Mouse (Mus musculus): ENCODE results near the gene Ccdc180.
A peak's percentile ranks its signal among the peaks of the same experiment; 100 is the strongest.

The Ccdc180 gene

DNA sequence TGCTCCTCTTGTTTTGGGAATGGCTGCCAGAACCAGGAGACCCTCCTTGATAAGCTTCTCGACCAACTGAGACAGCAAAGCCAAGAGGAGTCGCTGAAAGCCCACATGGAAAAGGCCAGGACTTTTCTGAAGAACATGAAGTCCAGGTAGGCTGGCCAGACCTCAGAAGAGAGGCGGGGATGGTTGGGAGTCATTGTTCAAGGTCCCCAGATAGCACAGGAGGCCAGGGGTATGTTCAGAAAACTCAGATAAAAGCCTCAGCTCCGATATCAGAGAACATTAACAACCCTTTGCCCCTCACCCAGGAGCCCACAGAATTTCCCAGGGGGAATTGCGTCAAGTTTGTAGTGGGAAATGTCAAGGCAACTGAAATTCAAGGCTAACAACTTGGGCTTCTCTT lies 21.2 kb downstream of the Ccdc180 start:
- DNase-seq (ENCODE audit: low spot score) = no peak

DNA sequence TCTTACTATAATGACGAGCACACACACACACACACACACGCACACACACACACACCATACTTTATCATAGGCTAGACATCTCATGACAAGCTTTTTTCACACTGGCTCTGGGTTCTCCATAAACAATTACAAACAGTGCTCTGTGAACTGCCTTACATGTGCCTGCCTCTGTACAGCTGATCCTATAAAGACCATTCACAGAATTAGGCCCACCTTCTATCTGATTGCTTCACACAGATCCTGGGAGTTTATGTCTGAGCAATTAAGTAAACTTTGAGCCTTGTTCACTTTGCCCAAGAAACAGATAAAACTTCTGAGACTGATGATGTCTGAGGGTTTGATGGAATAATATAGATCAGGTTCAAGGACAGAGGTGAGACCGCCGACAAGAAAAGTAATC lies 21.8 kb downstream of the Ccdc180 start:
- DNase-seq (ENCODE audit: low spot score) = no peak

DNA sequence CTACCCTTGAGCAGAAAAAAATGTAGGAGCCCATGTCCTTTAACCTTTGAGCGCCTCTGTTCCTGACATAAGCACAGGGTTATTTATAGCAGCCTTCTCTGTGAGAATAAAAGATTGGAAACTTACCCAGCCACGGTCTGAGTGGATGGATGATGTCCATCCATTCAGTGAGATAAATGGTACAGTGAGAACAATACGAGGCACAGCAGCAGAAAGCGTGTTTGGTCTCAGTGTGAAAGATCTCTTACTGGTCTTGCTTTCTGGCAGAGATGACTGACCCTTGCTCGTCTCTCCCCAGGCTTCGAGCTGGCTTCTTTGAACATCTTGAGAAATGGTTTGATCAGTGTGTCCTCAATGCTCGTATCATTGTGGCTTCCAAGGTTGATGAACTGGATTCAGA lies 27.0 kb downstream of the Ccdc180 start:
- DNase-seq (ENCODE audit: low spot score) = no peak

DNA sequence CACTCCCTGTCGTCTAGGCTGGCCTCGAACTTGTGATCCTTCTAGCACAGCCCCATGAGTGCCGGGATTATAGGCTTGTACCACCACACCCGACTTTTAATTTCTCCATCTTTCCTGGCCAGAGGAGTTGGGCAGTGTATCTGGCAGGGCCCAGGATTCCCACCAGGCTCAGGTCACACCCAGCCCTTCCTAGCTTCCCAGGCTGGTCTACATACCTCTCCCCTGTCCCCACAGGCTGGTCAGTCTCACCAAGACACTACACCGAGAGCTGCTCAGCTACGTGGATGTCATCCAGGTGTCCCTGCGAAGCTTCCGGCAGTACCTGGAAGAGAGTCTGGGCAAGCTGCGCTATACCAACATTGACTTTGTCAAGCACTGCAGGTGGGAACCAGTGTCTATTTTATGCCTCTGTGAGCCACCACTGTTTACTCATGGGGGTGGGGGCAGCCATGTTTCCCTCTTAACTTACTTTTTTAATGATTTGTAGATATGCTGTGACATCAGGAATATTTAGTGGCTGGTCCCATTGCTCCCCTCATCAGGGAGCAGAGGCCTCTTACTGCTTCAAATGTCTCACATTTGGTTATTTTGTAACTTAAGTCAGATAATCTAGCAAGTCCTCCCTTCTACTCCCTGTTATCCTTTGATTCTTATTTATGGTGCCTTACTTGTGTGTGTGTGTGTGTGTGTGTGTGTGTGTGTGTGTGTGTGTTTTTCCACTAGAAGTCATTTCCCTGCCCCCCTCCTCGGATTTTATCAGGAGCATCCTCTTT lies 31.7 kb downstream of the Ccdc180 start:
- no peak for DNase-seq (ENCODE audit: low spot score)

DNA sequence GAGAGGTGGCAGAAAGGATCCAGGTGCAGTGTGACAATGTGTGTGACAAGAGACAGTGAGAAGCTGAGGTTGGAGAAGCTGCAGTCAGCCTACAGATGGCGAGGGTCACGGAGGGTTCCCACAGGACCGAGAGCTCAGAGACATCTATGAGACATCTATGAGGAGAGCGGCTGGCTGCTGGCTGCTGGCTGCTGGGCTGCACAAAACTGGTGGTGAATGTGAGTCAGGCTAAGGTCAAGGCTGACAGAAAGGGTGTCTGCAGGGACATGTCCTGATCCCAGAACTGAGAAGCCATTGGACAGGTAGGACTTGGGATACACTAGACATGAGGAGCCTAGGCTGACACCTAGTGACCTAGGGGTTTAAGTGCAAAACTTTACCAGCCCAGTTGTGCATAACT lies 33.9 kb downstream of the Ccdc180 start:
- DNase-seq (ENCODE audit: low spot score) = no peak

DNA sequence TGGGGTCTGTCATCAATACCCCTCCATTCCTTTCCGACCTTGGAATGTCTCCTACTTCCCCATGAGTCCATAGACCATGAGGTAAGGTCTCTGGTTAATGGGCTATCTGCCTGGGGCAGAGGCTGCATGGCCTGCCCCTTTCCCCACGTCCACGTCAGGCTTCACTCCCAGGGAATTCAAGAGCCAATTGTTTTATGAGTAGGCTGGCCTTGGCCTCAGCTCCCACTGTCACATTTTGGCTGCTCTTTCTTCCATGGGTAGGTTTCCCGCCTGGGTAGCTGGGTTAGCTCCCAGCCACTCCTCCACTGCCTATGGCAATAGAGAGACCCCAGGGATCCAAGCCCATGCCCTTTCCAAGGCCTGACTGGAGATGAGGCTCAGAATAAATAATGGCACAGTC lies 38.5 kb downstream of the Ccdc180 start:
- DNase-seq (ENCODE audit: low spot score) = no peak

DNA sequence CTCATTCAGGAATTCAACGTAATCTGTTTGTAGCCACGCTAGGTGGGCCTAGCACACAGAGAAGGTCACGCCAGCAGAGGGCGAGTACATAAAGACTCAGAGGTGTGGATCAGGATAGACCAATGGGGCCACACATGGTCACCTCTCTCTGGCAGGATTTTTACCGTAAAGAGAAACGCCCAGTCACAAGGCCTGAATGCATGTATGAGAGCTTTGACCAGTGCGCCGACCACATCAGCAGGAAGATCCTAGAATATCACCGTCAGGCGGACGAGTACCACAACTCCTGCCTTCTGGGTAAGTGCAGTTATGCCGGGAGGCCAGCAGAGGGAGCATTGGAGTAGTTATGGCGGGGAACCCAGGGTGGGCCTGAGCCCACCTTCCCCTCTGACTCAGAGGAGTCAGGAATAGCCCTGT lies 51.5 kb downstream of the Ccdc180 start:
- DNase-seq (ENCODE audit: low spot score) = peak; percentile 25

DNA sequence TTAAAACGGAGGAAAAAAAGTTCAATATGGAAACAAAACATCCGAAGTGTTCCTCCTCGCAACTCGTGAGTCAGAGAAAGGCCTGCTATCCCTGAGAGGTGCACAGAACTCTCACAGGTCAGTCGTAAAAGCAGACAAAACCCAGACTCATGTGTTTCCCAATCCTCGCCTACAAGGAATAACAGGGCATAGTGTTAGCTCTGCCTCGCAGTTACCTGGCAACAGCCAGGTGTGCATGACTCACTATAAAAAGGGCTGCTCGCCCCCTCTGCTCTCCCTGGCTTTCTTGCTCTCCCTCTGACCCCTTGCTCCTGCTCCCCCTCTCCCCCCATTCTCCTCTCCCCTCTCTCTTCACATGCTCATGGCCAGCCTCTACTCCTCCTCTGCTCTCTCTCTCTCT lies 57.6 kb downstream of the Ccdc180 start:
- DNase-seq (ENCODE audit: low spot score) = no peak

DNA sequence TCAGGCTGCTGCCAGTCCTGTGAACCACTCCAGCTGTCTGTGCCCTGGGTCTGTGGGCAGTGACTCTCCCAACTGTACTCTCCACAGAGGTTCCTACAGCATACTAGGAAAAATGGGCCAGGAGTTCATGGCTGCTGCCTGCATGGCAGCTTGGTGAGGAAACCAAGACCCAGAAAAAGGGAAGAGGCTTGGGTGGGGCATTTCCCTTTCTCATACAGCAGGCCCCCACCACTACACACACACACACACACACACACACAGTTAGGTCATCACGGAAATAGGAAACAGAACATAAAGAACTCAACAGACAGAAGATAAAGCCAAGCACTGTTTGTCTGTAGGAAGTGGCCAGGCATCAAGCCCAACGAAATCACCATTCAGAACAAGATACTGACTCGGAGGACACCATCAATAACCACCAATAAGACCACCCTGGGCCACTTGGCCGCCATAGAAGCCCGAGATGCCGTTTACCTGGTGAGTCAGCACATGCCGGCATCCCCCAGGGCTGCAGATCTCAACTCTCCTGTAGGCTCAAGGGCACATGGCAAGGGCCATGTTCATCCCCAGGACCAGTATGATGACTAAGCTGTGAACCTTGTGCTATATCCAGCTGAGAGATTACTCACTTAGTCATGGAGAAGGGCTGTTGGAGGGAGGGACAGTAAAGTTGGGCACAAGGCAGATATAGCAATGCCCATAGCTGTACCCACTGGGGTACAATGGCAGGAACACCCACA lies 59.2 kb downstream of the Ccdc180 start:
- no peak for DNase-seq (ENCODE audit: low spot score)

DNA sequence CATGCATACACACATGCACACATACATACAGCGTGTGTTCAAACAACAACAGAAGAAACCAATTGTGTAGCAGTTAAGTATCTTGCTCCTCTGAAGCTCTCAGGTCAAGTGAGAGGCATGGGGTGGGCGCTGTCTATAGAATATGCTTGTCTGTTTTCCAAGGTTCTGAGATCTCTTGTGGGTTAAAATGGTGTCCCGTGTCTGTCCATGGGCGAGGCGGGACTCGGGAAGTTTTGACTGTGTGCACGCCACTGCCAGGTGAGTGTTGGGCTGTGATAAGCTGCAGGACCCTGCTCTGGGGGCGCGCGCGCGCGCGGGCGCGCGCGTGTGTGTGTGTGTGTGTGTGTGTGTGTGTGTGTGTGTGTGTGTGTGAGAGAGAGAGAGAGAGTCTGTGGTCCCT lies 61.7 kb downstream of the Ccdc180 start:
- DNase-seq (ENCODE audit: low spot score) = no peak

DNA sequence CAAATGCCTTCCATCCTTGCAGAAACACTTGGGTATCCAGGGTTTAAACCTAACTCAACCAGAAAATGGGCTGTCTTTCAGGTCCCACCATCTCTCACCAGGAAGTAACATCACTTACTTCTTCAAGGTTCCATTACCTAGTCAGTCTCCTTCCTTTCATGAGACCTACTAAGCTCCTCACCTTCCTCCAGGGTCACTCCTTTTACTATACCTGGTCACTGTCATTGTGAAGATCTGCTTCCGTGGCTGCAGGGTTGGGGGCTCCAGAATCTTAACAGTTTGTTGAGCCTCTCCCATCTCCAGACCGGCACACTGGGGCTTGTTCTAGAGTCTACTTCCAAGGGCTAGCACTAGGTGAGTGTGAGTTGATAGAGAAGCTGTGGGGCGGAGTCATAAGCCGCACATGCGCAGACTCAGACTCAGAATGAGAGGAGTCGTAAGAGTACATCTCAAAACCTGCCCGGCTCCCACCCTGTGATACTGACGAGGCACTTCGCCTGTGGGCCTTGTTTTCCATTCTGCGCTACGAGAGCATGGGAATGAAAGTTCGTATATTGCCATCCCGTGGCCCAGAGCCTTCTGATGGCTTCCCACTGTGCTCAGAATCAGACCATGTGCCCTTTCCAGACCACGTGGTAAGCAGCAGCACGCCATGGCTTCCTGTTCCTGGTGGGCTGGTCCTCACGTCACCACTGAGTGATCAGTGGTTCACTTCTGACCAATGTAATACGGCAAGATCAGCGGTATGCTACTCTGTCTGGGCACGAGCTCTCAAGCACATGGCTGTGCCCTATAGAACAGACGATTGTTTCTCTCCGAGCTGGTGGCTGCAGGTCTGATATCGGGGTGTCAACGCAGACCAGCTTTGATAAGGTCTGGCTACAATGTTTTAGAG lies 63.2 kb downstream of the Ccdc180 start:
- DNase-seq (ENCODE audit: low spot score) = no peak

DNA sequence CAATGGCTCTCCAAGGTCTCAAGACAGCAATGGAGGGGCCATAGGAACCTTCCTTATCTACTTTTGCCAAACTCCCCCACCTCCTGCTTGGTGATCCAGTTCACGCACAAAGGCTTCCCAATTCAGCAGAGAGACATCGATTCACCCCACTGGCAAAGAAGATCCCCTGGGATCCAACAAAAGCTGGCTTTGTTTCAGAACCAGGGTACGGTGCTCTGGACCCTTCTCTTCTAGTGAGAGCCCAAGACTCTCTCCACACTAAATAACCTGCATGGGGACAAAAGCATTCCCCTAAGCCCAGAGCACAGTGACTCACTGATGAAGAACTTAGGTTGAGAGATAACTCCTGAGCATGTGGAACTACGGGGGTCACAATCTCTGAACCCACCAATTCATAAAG lies 65.1 kb downstream of the Ccdc180 start:
- no peak for DNase-seq (ENCODE audit: low spot score)

DNA sequence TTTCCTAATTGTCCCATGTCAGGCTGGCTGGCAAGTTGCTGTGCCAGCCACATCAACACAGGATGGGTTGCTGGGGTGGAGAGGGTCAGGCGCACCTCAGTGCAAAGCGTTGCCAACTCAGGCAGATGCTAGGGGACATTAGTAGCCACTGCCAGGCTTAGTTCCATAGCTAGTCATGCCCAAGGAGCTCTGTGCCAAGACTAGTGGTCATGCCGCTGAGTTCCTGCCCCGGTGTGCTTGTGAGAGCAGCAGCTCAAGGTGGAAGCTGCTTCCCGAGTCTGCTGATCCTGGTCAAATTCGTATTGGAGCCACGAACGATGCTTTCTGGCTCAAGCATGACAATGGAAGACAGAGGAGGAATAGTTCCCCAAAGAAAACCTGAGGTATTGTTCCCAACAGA lies 66.0 kb downstream of the Ccdc180 start:
- no peak for DNase-seq (ENCODE audit: low spot score)

DNA sequence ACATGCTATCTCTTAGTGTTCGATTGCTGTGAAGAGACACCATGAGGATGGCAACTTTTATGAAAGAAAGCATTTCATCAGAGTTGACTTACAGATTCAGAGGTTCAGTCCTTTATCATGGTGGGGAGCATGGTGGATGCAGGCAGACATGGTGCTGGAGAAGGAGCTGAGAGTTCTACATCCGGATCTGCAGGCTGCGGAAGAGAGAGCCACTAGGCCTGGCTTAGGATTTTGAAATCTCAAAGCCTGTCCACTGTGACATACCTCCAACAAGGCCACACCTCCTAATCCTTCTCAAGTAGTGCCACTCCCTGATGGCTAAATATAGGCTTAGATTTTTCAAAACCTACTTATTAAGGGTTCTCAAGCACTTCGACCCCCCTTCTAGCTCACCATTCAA lies 66.6 kb downstream of the Ccdc180 start:
- no peak for DNase-seq (ENCODE audit: low spot score)

DNA sequence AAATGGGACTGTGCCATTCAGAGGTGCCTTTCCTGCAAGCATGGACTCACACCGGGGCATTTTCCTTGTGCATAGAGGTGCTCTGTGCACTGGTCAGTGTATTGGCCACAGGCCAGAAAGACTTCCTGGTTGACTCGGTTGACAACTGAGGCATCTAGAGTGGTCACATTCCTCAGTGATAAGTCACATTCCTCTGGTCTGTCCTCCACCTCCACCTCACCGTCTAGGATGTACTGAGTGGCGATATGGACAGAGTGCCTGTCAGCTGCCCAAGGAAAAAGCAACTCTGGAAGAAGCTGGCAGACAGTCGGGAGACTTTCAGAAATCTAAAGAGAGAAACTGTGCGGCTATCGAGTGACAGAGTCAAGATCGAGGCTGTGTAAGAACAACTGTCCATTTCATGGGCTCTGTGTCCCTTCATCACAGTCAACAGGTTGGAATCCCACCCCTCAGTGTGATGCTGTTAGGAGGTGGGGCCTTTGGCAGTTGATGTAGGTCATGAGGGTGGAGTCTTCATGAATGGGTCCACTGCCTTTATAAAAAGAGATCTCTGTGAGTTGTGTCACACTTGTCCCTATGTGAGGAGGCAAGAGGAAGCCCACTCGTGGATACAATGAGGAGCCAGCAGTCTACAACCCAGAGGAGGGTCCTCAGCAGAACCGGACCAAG lies 74.8 kb downstream of the Ccdc180 start, which contains the start of gene Tdrd7:
Tdrd7 (plus strand) TSS at position 564 of the 669 bp plus-strand sequence.
- DNase-seq (ENCODE audit: low spot score) = no peak

DNA sequence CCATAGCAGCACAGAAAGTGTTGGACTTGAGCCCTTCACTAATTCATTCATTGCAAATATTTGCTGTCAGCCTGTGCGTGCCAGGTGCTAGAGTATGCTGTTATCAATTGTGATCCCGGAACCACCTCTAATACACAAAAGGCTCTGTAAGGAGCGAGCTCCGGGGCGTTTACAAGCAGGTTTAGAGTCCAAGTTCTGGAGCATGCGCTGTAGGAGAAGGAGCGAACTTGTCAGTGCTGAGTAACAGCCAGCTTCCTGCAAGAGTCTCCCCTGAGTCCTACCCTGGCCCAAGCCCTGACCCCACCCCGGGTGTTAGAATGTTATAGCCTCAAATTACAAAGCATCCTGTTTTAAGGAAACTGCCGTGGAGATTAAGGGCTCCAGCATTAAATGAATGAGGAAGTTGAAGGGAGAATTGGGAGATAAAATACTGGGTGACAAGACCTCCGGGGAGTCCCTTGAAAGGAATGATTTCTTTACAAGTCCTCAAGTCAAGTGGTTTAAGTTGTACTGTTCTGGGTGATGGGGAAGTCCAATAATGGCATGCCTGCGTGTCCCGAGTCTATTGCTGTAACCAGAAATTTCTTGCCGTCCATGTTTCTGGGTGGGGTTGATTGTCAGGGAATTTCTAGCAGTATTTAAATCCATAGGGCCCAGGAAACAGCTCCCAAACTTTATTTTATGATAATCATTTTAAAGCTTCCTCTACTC lies 75.8 kb downstream of the Ccdc180 start:
- DNase-seq (ENCODE audit: low spot score) = no peak

DNA sequence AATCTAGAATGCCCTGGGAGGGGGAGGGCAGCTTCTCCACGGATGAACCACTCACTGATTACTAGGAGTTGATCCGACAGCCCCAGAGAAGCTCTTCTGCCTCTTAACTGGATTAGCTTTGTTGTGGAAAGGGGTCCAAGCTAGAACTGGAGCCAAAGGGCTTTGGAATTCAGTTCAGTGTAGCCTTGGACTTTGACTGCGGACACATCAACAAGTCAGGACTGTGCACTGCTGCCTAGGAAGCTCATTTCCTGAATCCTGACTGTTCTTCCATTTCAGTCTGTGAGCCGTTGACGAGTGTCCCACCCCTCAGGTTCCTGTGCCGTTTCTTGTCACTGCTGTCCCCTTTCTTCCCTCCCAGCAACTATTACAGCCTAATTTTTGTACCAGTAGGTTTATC lies 76.6 kb downstream of the Ccdc180 start:
- DNase-seq (ENCODE audit: low spot score) = no peak

DNA sequence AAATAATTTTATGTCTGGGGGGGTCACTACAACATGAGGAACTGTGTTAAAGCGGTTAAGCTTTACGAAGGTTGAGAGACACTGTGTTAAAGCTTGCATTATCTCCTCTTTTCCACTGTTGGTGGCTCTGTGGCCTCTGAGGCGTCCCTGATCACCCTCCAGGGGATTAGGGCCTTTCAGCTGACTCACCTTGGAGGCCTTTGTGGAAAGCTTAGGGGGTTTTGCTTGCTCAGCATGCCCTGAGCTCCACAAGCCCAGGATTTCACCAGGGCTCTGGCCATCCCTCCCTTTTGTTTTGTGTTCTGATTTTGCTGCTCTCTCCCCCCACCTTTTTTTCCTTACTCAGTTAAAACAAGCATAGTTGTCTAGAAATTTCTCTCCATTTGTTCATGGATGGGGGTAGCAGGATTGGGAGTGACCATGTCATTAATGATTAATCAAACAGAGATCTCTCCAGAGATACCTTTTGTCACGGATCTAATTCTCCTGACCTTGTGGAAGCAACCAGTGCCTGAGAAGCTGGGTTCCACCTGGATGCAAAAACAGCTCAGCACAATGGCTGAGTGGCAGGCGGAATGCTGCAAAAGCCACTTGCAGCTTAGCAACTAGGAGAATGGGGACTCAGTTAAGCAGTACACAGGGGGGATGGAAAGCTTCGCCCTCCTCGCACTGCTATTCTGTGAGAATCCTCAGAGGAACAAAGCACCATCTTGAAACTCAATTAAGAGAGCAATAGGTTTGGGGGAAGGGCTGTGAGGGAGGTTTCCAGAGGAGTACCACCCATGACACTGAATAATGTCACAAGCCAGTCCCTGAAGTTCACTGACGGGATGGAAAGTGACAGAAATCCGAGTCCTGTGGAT lies 77.6 kb downstream of the Ccdc180 start:
- no peak for DNase-seq (ENCODE audit: low spot score)

DNA sequence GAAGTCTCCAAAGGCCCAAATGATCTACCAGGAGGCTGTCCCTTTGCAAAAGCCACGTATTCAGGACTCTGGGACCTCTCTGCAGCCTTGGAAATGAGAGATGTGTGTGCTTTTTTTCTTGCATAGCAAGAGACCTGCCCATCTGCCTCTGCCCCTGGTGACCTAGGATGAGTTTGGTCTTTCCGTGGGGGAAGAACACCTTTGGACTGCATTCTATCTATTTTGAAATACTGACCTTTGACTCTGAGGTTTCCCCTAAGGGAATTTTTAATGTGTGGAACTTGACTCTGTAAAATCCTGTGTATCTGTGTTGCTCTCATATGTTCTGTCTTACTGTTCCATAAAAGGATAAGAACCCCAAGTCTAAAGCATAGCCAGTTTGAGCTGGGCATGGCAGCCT lies 78.9 kb downstream of the Ccdc180 start:
- no peak for DNase-seq (ENCODE audit: low spot score)

DNA sequence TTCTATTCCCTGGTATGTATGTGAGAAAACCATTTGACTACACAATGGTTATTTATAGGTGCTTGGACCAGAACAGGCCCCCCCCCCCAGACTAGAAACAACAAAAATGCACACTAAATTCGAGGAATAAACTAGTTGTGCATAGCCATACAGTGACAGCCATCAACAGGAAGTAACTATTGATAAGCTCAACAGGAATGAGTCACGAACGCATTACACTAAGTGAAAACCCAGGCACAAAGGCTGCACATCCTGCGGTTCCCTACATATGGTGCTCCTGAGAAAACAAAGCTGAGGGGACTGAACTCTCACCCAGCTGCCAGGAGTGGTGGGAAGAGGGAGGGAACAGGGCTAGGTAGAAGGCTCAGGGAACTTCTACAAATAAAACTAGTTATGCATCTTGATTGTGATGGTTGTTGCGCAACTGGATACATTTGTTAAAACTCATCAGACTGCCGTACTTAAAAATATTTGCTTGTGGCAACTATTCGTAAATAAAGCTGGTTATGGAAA lies 80.0 kb downstream of the Ccdc180 start:
- no peak for DNase-seq (ENCODE audit: low spot score)
